Mouse (Mus musculus) skeletal muscle tissue, adult 2 months (tissue): ENCODE measurements around the gene Dnaic1.

Experiments used
- DNase-seq: peaks from one replicate; pipeline ENCODE4 v3.0.0-alpha.2; 2012; ENCODE audit warnings: low read depth, low spot score

The Dnaic1 gene

GRCm38 (mm10) chr4:41569411-41569885 is at the start of gene Dnaic1, which contains the start of gene Fam219a:
Gene Dnaic1 (plus strand): TSS chr4:41569775.
Gene Fam219a (minus strand): TSS chr4:41569538.
- peak; percentile 99 for DNase-seq

GRCm38 (mm10) chr4:41520641-41521040 is 48.9 kb upstream of the Dnaic1 start:
- no peak for DNase-seq

GRCm38 (mm10) chr4:41522136-41522535 is 47.4 kb upstream of the Dnaic1 start:
- no peak for DNase-seq

- peak; percentile 44 for DNase-seq
These were observed 46.8 kb upstream of the Dnaic1 start for GRCm38 (mm10) chr4:41522788-41523187.

- no peak for DNase-seq
These were observed 45.7 kb upstream of the Dnaic1 start for GRCm38 (mm10) chr4:41523839-41524238.

- DNase-seq, result no peak
These were observed 44.7 kb upstream of the Dnaic1 start for GRCm38 (mm10) chr4:41524829-41525228.

GRCm38 (mm10) chr4:41526553-41526952 is 43.0 kb upstream of the Dnaic1 start:
- no peak for DNase-seq

- no peak for DNase-seq
These were observed 42.5 kb upstream of the Dnaic1 start for GRCm38 (mm10) chr4:41527076-41527475.

GRCm38 (mm10) chr4:41527996-41528395 is 41.6 kb upstream of the Dnaic1 start:
- DNase-seq, result peak; percentile 89

GRCm38 (mm10) chr4:41532420-41532819 is 37.2 kb upstream of the Dnaic1 start:
- no peak for DNase-seq

- DNase-seq, result no peak
These were observed 34.7 kb upstream of the Dnaic1 start for GRCm38 (mm10) chr4:41534866-41535265.

- DNase-seq, result no peak
These were observed 27.4 kb upstream of the Dnaic1 start for GRCm38 (mm10) chr4:41542136-41542535.

- no peak for DNase-seq
These were observed 23.6 kb upstream of the Dnaic1 start for GRCm38 (mm10) chr4:41545985-41546384.

- DNase-seq, result no peak
These were observed 22.5 kb upstream of the Dnaic1 start for GRCm38 (mm10) chr4:41547086-41547485.

GRCm38 (mm10) chr4:41552529-41552928 is 17.0 kb upstream of the Dnaic1 start:
- DNase-seq, result peak; percentile 71

GRCm38 (mm10) chr4:41553116-41553515 is 16.5 kb upstream of the Dnaic1 start:
- no peak for DNase-seq

- peak; percentile 45 for DNase-seq
These were observed 14.4 kb upstream of the Dnaic1 start for GRCm38 (mm10) chr4:41554994-41555663.

- DNase-seq, result peak; percentile 64
These were observed 13.1 kb upstream of the Dnaic1 start for GRCm38 (mm10) chr4:41556311-41556953.

- DNase-seq, result no peak
These were observed 12.5 kb upstream of the Dnaic1 start for GRCm38 (mm10) chr4:41557092-41557491.

GRCm38 (mm10) chr4:41563297-41563696 is 6.3 kb upstream of the Dnaic1 start:
- DNase-seq, result no peak

- no peak for DNase-seq
These were observed 3.5 kb upstream of the Dnaic1 start for GRCm38 (mm10) chr4:41566123-41566522.

GRCm38 (mm10) chr4:41568239-41568638 is 1.3 kb upstream of the Dnaic1 start:
- DNase-seq, result no peak
